Mouse (Mus musculus) C2C12 (cell line): Measurements from ENCODE around the gene Nfia.

ENCODE experiments used
- CTCF ChIP-seq: IDR thresholded peaks from one replicate; pipeline ENCODE4 v1.5.1; 2011; ENCODE audit not compliant: control insufficient read depth, insufficient read depth, insufficient read length
- FOSL1 ChIP-seq: IDR thresholded peaks from one replicate; pipeline ENCODE4 v1.8.0; 2011; ENCODE audit warnings: mild to moderate bottlenecking, low read length; ENCODE audit not compliant: poor library complexity, insufficient read depth, severe bottlenecking
- MAX ChIP-seq: IDR thresholded peaks from one replicate; pipeline ENCODE4 v1.6.1; 2011; ENCODE audit warnings: mild to moderate bottlenecking, control low read depth
- MYOG ChIP-seq: IDR thresholded peaks from one replicate; pipeline ENCODE4 v1.6.1; 2011; ENCODE audit not compliant: control insufficient read depth, insufficient read length; ENCODE audit errors: extremely low read depth

DNA sequence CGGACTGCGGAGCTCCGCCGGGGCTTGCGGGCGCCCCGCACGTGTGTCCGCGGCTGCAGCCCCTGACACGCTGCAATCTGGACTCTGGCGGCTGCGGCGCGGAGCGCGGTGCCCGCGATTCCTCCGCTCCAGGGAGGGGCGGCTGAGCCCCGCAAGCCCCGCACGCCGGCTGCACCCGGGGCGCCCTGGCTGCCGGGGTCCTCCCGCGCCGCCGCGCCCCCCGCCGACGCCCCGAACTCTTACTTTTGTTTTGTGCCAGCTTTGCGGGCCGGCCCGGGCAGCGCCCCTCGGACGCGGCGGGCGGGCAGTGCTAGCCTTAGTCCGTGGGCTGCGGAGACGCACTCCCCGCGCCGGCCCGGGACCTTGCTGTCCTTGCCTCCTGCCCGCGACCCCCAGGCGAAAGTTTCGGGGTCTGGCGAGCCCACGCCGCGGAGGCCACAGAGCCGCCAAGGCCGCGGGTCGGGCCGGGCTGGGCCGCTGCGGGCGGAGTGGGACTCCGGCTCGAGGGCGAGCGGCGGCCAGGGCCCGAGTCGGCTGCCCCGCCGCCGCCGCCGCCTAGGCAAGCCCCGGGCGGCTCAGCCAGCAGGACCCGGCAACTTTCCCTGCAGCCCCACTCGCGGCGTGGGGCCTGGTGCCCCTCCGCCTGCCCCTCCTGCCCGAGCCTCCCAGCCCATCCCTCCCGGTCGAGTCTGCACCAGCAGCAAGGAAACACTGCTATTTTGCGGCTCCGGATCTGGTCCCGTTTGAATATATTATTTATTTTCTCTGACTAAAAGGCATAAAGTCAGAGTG is 5.9 kb downstream of the Nfia start:
- no peak for TF ChIP-seq MAX
- no peak for TF ChIP-seq CTCF
- no peak for TF ChIP-seq MYOG
- TF ChIP-seq FOSL1: no peak
